Mouse (Mus musculus): ENCODE measurements around the gene Nae1. TPM values are rescaled to one million over a fixed set of nuclear protein-coding genes. Genes with fewer than 3 reads are reported as not detected.

Gene Nae1
- polyA plus RNA-seq, 1 experiment from 2014 or later, result 111 TPM

DNA sequence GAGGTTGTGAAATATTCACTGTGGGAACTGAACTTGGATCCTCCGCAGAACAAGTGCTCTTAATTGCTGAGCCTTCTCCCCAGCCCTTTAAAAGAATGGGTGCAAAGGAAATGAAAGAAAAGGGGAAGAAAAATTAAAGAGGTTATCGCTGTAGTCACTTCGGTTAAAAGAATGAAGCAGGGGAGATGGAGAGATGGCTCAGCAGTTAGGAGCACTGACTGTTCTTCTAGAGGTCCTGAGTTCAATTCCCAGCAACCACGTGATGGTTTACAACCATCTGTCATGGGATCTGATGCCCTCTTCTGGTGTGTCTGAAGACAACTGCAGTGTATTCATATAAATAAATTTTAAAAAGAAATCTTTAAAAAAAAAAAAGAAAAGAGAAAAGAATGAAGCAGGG, 1.6 kb upstream of the Nae1 start:
- 83% methylated on average over 4 of the region's 4 CpGs for WGBS
- H3K4me2 ChIP-seq (replicated peaks), result 0 out of 2 replicates have a peak overlapping the region, but pooled peaks have one; percentile 49
- H3K36me3 ChIP-seq (replicated peaks; ENCODE audit: control insufficient read depth, insufficient read depth), result no peaks in the 10 kb centered on the region
- no peak overlapping the region for H3K27ac ChIP-seq
- no peak overlapping the region for H3K4me3 ChIP-seq (replicated peaks; ENCODE audit: low read length)
- H3K27me3 ChIP-seq (ENCODE audit: control insufficient read depth, insufficient read depth, low read length), result peaks cover 25% of the 10 kb centered on the region
- DNase-seq (ENCODE audit: low spot score) (no peak), ATAC-seq (ENCODE audit: low FRiP score) (no peak)
- H3K9me3 ChIP-seq (ENCODE audit: control insufficient read depth, low read length), result no peaks in the 10 kb centered on the region
- H3K4me1 ChIP-seq (replicated peaks; ENCODE audit: control insufficient read depth, insufficient read depth, low read length), result peaks cover 25% of the 10 kb centered on the region
- no peak overlapping the region for H3K9ac ChIP-seq

DNA sequence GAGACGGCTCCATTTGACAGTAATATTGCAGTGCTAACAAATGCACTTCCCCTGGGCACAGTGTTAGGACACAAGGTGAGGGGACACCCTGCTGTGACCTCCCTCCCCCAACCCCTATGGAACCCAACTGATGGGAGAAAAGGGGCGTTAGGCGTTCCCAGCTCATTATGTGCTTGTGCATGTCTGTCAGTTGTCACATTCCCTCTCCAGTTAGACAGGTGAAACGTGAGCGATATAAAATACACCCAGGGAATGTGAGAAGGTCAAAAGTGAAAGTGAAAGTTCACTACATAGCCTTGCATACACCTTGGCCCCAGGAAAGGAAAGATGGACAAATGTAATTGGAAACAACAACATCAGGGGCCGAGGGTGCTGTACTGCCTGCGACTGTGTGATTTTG, 941 bp upstream of the Nae1 start:
- H3K4me1 ChIP-seq (replicated peaks; ENCODE audit: control insufficient read depth, insufficient read depth, low read length), result peaks cover 19% of the 10 kb centered on the region
- H3K4me3 ChIP-seq (replicated peaks; ENCODE audit: low read length), result peak overlapping the region; percentile 77; the same call in 1 of the 2 replicates
- H3K4me2 ChIP-seq (replicated peaks), result peak overlapping the region; percentile 49
- 37% methylated on average over 7 of the region's 7 CpGs for WGBS
- H3K9ac ChIP-seq, result 0 out of 2 replicates have a peak overlapping the region, but pooled peaks have one; percentile 20
- no peaks in the 10 kb centered on the region; the same call in 1 of the 2 replicates for H3K36me3 ChIP-seq (replicated peaks; ENCODE audit: control insufficient read depth, insufficient read depth)
- H3K27ac ChIP-seq, result no peak overlapping the region
- H3K27me3 ChIP-seq (ENCODE audit: control insufficient read depth, insufficient read depth, low read length), result peaks cover 19% of the 10 kb centered on the region
- no peaks in the 10 kb centered on the region for H3K9me3 ChIP-seq (ENCODE audit: control insufficient read depth, low read length)
- DNase-seq (ENCODE audit: low spot score) (no peak), ATAC-seq (ENCODE audit: low FRiP score) (no peak)

DNA sequence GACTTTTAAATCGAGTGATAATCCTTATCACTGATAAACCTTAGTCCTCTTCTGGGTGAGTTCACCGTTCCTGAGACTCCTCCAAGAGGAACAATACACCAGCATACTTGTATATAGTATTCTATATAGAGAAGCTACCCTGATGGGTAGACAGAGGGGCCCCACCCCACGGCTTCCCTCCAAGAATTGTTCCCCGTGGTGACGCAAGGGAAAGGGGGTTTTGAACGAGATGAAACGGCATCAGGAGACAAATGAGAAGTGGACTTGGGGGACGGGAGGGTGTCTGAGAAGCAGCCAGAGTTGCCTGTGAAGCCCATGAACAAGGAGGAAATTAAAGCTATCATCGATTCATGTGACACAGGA, 323 bp upstream of the Nae1 start:
- H3K9ac ChIP-seq, result peak overlapping the region; percentile 20; the same call in 1 of the 2 replicates
- WGBS, result 8% methylated on average over 9 of the region's 9 CpGs
- peaks cover 5% of the 10 kb centered on the region for H3K36me3 ChIP-seq (replicated peaks; ENCODE audit: control insufficient read depth, insufficient read depth)
- ATAC-seq (ENCODE audit: low FRiP score) (peak; percentile 70), DNase-seq (ENCODE audit: low spot score) (no peak)
- H3K27me3 ChIP-seq (ENCODE audit: control insufficient read depth, insufficient read depth, low read length), result peaks cover 12% of the 10 kb centered on the region
- peaks cover 19% of the 10 kb centered on the region for H3K4me1 ChIP-seq (replicated peaks; ENCODE audit: control insufficient read depth, insufficient read depth, low read length)
- H3K4me3 ChIP-seq (replicated peaks; ENCODE audit: low read length), result peak overlapping the region; percentile 77
- H3K9me3 ChIP-seq (ENCODE audit: control insufficient read depth, low read length), result no peaks in the 10 kb centered on the region
- peak overlapping the region; percentile 49 for H3K4me2 ChIP-seq (replicated peaks)
- H3K27ac ChIP-seq, result no peak overlapping the region

DNA sequence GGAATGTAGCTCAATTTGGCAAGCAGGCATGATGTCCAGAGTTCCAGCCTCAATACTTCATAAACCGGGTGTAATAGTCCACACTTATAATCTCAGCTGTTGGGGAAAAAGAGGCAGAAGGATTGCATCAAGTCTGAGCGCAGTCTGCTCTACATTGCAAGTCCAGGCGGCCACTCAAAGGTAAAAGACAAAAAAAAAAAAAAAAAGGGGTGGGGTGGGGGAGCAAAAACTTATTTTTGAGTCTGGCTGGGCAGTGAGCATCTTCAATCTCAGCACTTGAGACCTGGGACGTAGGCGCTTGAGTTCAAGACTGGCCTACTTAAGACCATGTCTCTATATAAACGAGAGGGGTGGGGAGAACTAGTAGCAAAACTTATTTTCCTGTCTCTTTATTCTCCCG, 886 bp downstream of the Nae1 start:
- H3K27me3 ChIP-seq (ENCODE audit: control insufficient read depth, insufficient read depth, low read length), result 0 out of 2 replicates have a peak, but pooled peaks cover under 1% of the 10 kb centered on the region
- DNase-seq (ENCODE audit: low spot score) (no peak), ATAC-seq (ENCODE audit: low FRiP score) (no peak)
- H3K9ac ChIP-seq, result peak overlapping the region; percentile 82
- H3K4me2 ChIP-seq (replicated peaks), result peak overlapping the region; percentile 49
- H3K36me3 ChIP-seq (replicated peaks; ENCODE audit: control insufficient read depth, insufficient read depth), result peaks cover 13% of the 10 kb centered on the region
- H3K27ac ChIP-seq, result peak overlapping the region; percentile 85; the same call in 1 of the 2 replicates
- H3K4me3 ChIP-seq (replicated peaks; ENCODE audit: low read length), result peak overlapping the region; percentile 77
- H3K4me1 ChIP-seq (replicated peaks; ENCODE audit: control insufficient read depth, insufficient read depth, low read length), result peaks cover 19% of the 10 kb centered on the region
- WGBS, result 21% methylated on average over 7 of the region's 7 CpGs
- H3K9me3 ChIP-seq (ENCODE audit: control insufficient read depth, low read length), result no peaks in the 10 kb centered on the region

DNA sequence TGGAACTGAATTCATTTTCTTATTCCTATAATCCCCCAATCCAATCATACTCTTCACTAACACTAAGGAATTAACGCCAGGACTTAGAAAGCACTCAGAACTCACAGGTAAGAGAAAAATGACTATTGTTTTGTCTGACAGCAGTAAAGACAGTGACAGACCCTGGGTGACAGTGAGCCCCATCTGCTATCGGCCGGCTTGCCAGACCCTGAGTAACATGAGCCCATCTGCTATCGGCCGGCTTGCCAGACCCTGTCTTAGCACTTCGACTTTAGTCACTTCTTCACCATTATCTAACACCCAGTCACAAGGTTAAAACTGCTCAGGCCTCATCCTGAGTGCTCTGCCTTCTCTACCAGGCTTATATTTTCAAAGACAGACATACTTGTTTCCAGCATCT, 4.8 kb downstream of the Nae1 start:
- Histone ChIP-seq H3K9me3 (ENCODE audit: control insufficient read depth, low read length) (no peaks in the 10 kb centered on the region), H3K4me2 (replicated peaks) (no peak overlapping the region), H3K27me3 (ENCODE audit: control insufficient read depth, insufficient read depth, low read length) (no peaks in the 10 kb centered on the region), H3K4me3 (replicated peaks; ENCODE audit: low read length) (no peak overlapping the region), H3K36me3 (replicated peaks; ENCODE audit: control insufficient read depth, insufficient read depth) (peaks cover 47% of the 10 kb centered on the region), H3K4me1 (replicated peaks; ENCODE audit: control insufficient read depth, insufficient read depth, low read length) (peaks cover 13% of the 10 kb centered on the region), H3K27ac (no peak overlapping the region), H3K9ac (no peak overlapping the region)
- no peak for ATAC-seq (ENCODE audit: low FRiP score)
- no peak for DNase-seq (ENCODE audit: low spot score)
- WGBS, result 90% methylated on average over 6 of the region's 6 CpGs

DNA sequence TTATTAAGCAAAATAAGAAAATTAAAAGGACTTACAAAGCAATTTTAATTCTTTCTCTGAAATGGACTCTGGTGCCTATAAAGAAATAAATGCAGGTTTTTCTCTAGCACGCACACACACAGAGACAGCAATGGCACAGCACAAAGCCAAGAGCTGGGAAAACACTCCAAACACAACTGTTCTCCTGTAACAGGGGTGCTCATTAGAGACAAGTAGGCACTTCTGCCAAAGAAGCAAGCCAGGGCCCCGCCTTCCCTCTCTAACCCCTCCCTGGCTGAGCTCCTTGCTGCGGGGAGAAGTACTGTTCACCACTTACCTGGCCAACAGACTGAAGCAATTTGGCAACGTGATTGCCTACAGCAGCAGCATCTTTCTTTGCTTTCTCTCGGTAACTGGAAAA, 16.6 kb downstream of the Nae1 start:
- DNase-seq (ENCODE audit: low spot score) (no peak), ATAC-seq (ENCODE audit: low FRiP score) (no peak)
- H3K9me3 ChIP-seq (ENCODE audit: control insufficient read depth, low read length), result no peaks in the 10 kb centered on the region
- no peaks in the 10 kb centered on the region for H3K4me1 ChIP-seq (replicated peaks; ENCODE audit: control insufficient read depth, insufficient read depth, low read length)
- no peaks in the 10 kb centered on the region for H3K27me3 ChIP-seq (ENCODE audit: control insufficient read depth, insufficient read depth, low read length)
- no peak overlapping the region for H3K9ac ChIP-seq
- no peak overlapping the region for H3K27ac ChIP-seq
- no peak overlapping the region for H3K4me3 ChIP-seq (replicated peaks; ENCODE audit: low read length)
- 90% methylated on average over 5 of the region's 5 CpGs for WGBS
- H3K4me2 ChIP-seq (replicated peaks), result no peak overlapping the region
- peaks cover 85% of the 10 kb centered on the region for H3K36me3 ChIP-seq (replicated peaks; ENCODE audit: control insufficient read depth, insufficient read depth)

DNA sequence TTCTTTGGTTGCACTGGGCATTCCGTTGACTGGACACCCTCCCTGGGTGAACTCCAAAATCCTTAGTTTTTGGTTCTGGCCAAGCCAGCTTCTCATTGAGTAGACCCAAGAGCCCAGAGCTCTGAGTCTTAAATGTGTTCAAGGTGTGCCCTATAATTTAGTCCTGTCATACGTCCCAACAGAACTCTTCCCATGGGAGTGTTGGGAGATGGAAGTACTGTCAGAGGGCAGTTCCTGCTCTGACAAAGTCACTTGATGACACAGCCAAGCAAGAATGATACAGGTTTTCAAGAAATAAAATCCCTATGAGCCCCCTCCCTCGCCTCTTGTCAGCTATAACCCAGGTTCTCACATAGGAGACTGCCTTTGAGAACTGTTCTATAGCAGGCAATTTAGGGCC, 24.3 kb downstream of the Nae1 start:
- ATAC-seq (ENCODE audit: low FRiP score), result 0 out of 2 replicates have a peak, but pooled peaks have one; percentile 14
- WGBS, result 76% methylated on average over 3 of the region's 3 CpGs

DNA sequence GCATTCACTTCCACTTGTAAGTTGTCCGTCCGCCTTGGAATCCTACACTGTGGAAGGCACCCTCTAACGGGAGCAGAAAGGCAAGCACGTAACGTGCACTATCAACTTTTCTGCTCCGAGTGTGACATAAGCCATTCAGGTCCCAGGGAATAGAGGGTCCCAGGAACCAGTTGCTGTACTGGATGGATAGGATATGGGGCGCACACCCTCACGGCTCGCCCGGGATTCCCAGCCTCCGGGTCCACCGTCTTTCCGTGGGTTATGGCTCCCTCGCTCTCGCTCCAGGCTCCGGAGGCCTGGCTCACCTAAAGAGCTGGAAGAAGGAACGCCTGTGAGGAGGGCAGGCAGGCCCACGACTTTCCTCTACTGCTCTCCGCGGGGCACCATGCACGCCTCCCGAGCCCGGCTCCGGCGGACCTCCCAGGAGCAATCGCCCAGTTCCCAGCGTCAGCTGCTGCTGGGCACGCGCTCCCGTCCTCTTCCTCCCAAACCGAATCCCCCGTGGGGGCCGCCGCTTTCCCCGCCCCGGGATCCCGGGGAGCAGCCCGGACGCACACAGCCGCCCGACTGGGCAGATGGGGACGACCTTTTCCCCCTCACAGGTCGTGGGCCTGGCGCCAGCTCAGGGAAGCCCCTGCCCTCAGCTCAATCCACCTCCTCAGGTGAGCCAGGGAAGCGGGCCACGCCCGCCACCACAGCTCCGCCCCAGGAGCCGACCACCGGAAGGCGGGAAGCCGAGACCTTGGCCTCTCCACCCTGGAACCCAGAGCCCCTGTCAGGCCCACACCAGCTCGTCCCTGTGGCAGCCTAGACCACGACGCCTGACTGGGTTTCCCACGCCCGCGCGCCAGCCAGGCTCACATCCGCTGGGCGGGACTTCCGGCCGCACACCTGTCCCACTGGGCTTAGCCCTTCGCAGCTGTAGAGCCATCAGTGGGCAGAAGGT, 25.1 kb downstream of the Nae1 start, which contains the start of gene Terb1:
Gene Terb1, minus strand, starts transcription at position 850 of the 946 bp plus-strand sequence.
- WGBS, result 1% methylated on average over 64 of the region's 64 CpGs
- H3K9me3 ChIP-seq (ENCODE audit: control insufficient read depth, low read length), result no peaks in the 10 kb centered on the region
- no peaks in the 10 kb centered on the region for H3K27me3 ChIP-seq (ENCODE audit: control insufficient read depth, insufficient read depth, low read length)
- H3K9ac ChIP-seq, result peak within 1 kb of the TSS; percentile 85
- ATAC-seq (ENCODE audit: low FRiP score) (peak; percentile 85), DNase-seq (ENCODE audit: low spot score) (peak; percentile 34)
- peak within 1 kb of the TSS; percentile 62 for H3K4me3 ChIP-seq (replicated peaks; ENCODE audit: low read length)
- H3K27ac ChIP-seq, result no peak within 1 kb of the TSS
- H3K36me3 ChIP-seq (replicated peaks; ENCODE audit: control insufficient read depth, insufficient read depth), result peaks cover 29% of the 10 kb centered on the region
- H3K4me2 ChIP-seq (replicated peaks), result peak within 1 kb of the TSS; percentile 100
- H3K4me1 ChIP-seq (replicated peaks; ENCODE audit: control insufficient read depth, insufficient read depth, low read length), result peaks cover 11% of the 10 kb centered on the region; the same call in 1 of the 2 replicates

More for the DNA sequence above, 24.3 kb downstream of the Nae1 start:
- no peak overlapping the region for H3K27ac ChIP-seq
- H3K4me3 ChIP-seq (replicated peaks; ENCODE audit: low read length), result no peak overlapping the region; the same call in 1 of the 2 replicates
- H3K36me3 ChIP-seq (replicated peaks; ENCODE audit: control insufficient read depth, insufficient read depth), result peaks cover 37% of the 10 kb centered on the region
- peaks cover 11% of the 10 kb centered on the region; the same call in 1 of the 2 replicates for H3K4me1 ChIP-seq (replicated peaks; ENCODE audit: control insufficient read depth, insufficient read depth, low read length)
- H3K27me3 ChIP-seq (ENCODE audit: control insufficient read depth, insufficient read depth, low read length), result no peaks in the 10 kb centered on the region
- peak overlapping the region; percentile 100 for H3K4me2 ChIP-seq (replicated peaks)
- no peak overlapping the region for H3K9ac ChIP-seq
- DNase-seq (ENCODE audit: low spot score), result no peak
- H3K9me3 ChIP-seq (ENCODE audit: control insufficient read depth, low read length), result no peaks in the 10 kb centered on the region

DNA sequence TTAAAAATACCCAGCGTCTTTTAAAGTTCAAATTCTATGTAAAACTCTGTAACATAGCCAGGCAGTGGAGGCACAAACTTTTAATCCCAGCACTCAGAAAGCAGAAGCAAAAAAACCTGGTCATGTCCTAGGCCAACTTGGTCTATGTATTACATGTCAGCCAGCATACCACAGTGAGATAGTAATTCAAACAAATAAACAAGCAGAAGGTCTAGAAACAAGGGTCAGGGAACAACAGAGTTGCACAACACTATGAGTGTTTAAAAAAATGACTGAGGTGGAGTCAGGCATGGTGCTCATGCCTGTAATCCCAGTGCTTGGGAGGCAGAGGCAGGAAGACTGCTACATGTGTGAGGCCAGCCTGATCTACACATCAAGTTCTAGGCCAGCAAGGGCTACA, 55.3 kb downstream of the Nae1 start:
- Histone ChIP-seq H3K9me3 (ENCODE audit: control insufficient read depth, low read length) (no peaks in the 10 kb centered on the region), H3K9ac (no peak overlapping the region), H3K4me3 (replicated peaks; ENCODE audit: low read length) (no peak overlapping the region), H3K4me2 (replicated peaks) (no peak overlapping the region), H3K4me1 (replicated peaks; ENCODE audit: control insufficient read depth, insufficient read depth, low read length) (no peaks in the 10 kb centered on the region), H3K27ac (no peak overlapping the region), H3K36me3 (replicated peaks; ENCODE audit: control insufficient read depth, insufficient read depth) (no peaks in the 10 kb centered on the region), H3K27me3 (ENCODE audit: control insufficient read depth, insufficient read depth, low read length) (no peaks in the 10 kb centered on the region)
- no peak for ATAC-seq (ENCODE audit: low FRiP score)
- no peak for DNase-seq (ENCODE audit: low spot score)
- 54% methylated on average over 1 of the region's 1 CpGs for WGBS

All from hindbrain, embryonic 14.5 days (tissue).